Mouse (Mus musculus) liver, adult 2 months (tissue): Measurements from ENCODE around the gene Aldh6a1. TPM values are rescaled to one million over a fixed set of nuclear protein-coding genes. Genes with fewer than 3 reads are reported as not detected.
A peak's percentile ranks its signal among the peaks of the same experiment; 100 is the strongest.

Source experiments
- DNase-seq: peaks from one replicate; pipeline ENCODE4 v3.0.0-alpha.2; 2011; ENCODE audit warnings: low read depth, low spot score; ENCODE audit errors: extremely low read depth
- H3K27ac ChIP-seq: fragments of 200-500 bp; replicated peaks from 2 replicates; pipeline ENCODE4 v1.5.1; 2012; ENCODE audit warnings: low read depth, mild to moderate bottlenecking, control low read depth, inconsistent platforms, low read length; ENCODE audit not compliant: insufficient read depth
- H3K27me3 ChIP-seq: fragments of 200-500 bp; 2 replicates; pipeline ENCODE4 v1.6.1; 2012; ENCODE audit warnings: mild to moderate bottlenecking, moderate library complexity, low read length, inconsistent platforms; ENCODE audit not compliant: control insufficient read depth, insufficient read depth
- H3K36me3 ChIP-seq: fragments of 200-500 bp; 2 replicates; pipeline ENCODE4 v1.6.1; 2012; ENCODE audit warnings: low read length, inconsistent platforms; ENCODE audit not compliant: control insufficient read depth, insufficient read depth
- H3K4me1 ChIP-seq: fragments of 200-500 bp; 2 replicates; pipeline ENCODE4 v1.6.1; 2011; ENCODE audit warnings: low read length; ENCODE audit not compliant: control insufficient read depth, insufficient read depth
- H3K4me3 ChIP-seq: fragments of 200-500 bp; 2 replicates; pipeline ENCODE4 v1.5.1; 2011; ENCODE audit warnings: low read depth, mild to moderate bottlenecking, control low read depth, low read length, moderate library complexity; ENCODE audit not compliant: insufficient read depth
- H3K79me2 ChIP-seq: fragments of 200-500 bp; 2 replicates; pipeline ENCODE4 v1.6.1; 2012; ENCODE audit warnings: inconsistent platforms, mild to moderate bottlenecking, low read length, moderate library complexity; ENCODE audit not compliant: control insufficient read depth, insufficient read depth
- H3K9ac ChIP-seq: fragments of 200-500 bp; 2 replicates; pipeline ENCODE4 v1.6.1; 2012; ENCODE audit warnings: low read depth, mild to moderate bottlenecking, control low read depth, inconsistent platforms, low read length
- CTCF ChIP-seq: fragments of 200-500 bp; IDR thresholded peaks from 2 replicates; pipeline ENCODE4 v1.5.1; 2011; ENCODE audit warnings: low read depth, low read length, control low read depth
- POLR2A ChIP-seq: fragments of 200-500 bp; IDR thresholded peaks from 2 replicates; pipeline ENCODE4 v1.6.1; 2011; ENCODE audit warnings: low read length, control low read depth; ENCODE audit not compliant: insufficient read depth; ENCODE audit errors: extremely low read depth
- WGBS: fragments of 180-500 bp; shearing (Covaris S2); methylation state at CpG from one replicate; pipeline ENCODE4 v1.1.7; 2018; 5-methylcytosine and 5-hydroxymethylcytosine counted together
- polyA plus RNA-seq: library from polyadenylated mRNA; depleted of rRNA; stranded (reverse); fragments of >200 nt; gene quantifications from 2 replicates; pipeline ENCODE4 v1.2.3, GENCODE M21; 2012; rRNA removed
- total RNA-seq: library from RNA; depleted of rRNA; stranded (reverse); fragments of >200 nt; gene quantifications from 2 replicates; pipeline ENCODE4 v1.2.3, GENCODE M21; 2014; rRNA removed

Gene Aldh6a1
- total and polyA plus RNA-seq, 2 experiments: 104 to 370 TPM

DNA sequence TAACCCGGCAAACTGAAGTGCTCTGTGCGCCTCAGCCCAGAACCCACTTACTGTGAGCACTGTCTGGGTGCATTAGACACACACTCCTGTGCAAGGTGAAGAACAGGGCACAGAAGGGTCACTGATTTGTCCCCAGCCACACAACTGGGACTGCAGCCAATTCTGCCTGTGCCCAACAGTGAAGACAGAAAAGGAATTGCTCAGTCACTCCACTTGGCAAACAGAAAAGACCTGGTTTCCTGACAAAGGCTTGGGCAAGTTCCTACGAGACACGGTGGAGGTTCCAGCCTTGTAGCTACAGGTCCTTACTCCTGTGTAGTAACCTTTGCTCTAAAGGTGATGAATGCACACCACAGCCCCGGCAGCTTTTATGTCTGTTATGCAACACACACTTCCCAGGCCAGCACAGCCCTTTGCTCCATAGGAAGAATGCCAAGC, 66.1 kb downstream of the Aldh6a1 start:
- Histone ChIP-seq H3K27ac (peak overlapping the region; percentile 69), H3K36me3 (peaks cover 55% of the 10 kb centered on the region), H3K79me2 (no peaks in the 10 kb centered on the region), H3K4me1 (peaks cover 11% of the 10 kb centered on the region), H3K4me3 (no peak overlapping the region), H3K27me3 (no peaks in the 10 kb centered on the region), H3K9ac (no peak overlapping the region)
- WGBS: 18% methylated on average over 5 of the region's 5 CpGs
- DNase-seq: peak; percentile 99
- TF ChIP-seq POLR2A (no peak), CTCF (no peak)

DNA sequence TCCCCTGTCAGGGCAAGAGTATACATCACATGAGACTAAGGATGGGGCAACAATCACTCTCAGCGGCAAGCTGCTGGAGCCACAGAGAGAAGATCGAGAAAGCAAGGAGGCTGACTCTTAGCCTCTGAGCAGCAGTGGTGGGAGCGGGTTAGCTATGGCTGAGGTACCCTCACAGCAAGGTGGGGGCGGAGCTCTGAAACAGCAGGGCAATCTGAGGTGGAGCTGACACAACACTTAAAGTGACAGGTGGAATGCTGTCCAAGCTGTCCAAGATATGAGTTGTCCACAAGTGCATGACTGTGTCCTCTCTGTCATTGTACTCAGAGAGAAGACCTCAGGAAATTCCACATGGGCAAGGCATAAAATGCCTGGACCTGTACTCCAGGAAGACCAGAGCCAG, 68.4 kb downstream of the Aldh6a1 start:
- 94% methylated on average over 4 of the region's 4 CpGs for WGBS

More for the DNA sequence above, 68.4 kb downstream of the Aldh6a1 start:
- Histone ChIP-seq H3K79me2 (no peaks in the 10 kb centered on the region), H3K27ac (no peak overlapping the region), H3K36me3 (peaks cover 69% of the 10 kb centered on the region), H3K27me3 (no peaks in the 10 kb centered on the region), H3K4me1 (peaks cover 11% of the 10 kb centered on the region), H3K9ac (no peak overlapping the region), H3K4me3 (no peak overlapping the region)
- DNase-seq: no peak
- TF ChIP-seq CTCF (no peak), POLR2A (no peak)

Other genes starting within 250 kb of the Aldh6a1 start
- 2.3 and 3.2 TPM in 2 replicates for gene Elmsan1, start 232.1 kb downstream of the Aldh6a1 start, total RNA-seq
- gene Elmsan1, start 232.1 kb downstream of the Aldh6a1 start, polyA plus RNA-seq: 3.4 and 3.8 TPM in 2 replicates
- 61.9 and 75.3 TPM in 2 replicates for gene Ptgr2, start 165.8 kb downstream of the Aldh6a1 start, total RNA-seq
- 16.3 and 18.5 TPM in 2 replicates for gene Ptgr2, start 165.8 kb downstream of the Aldh6a1 start, polyA plus RNA-seq
- gene Zfp410, start 134.2 kb downstream of the Aldh6a1 start, total RNA-seq: 20.4 and 23.2 TPM in 2 replicates
- 11.8 and 12.5 TPM in 2 replicates for gene Zfp410, start 134.2 kb downstream of the Aldh6a1 start, polyA plus RNA-seq
- gene Coq6, start 89.3 kb downstream of the Aldh6a1 start, total RNA-seq: 21.2 and 23.0 TPM in 2 replicates
- 25.1 and 27.8 TPM in 2 replicates for gene Coq6, start 89.3 kb downstream of the Aldh6a1 start, polyA plus RNA-seq
- gene Fam161b, start 89.2 kb downstream of the Aldh6a1 start, total RNA-seq: 0.09 and 0.13 TPM in 2 replicates
- gene Fam161b, start 89.2 kb downstream of the Aldh6a1 start, polyA plus RNA-seq: 0.15 and 0.16 TPM in 2 replicates
- gene Entpd5, start 42.0 kb downstream of the Aldh6a1 start, total RNA-seq: 157 and 161 TPM in 2 replicates
- gene Entpd5, start 42.0 kb downstream of the Aldh6a1 start, polyA plus RNA-seq: 52.6 and 62.7 TPM in 2 replicates
- gene Bbof1, start 41.9 kb downstream of the Aldh6a1 start, total RNA-seq: 0.18 and 0.27 TPM in 2 replicates
- gene Bbof1, start 41.9 kb downstream of the Aldh6a1 start, polyA plus RNA-seq: not detected in 2 replicates
- gene Rnf113a2, start 33.8 kb downstream of the Aldh6a1 start, total RNA-seq: 5.0 and 5.9 TPM in 2 replicates
- 2.8 TPM in 2 replicates for gene Rnf113a2, start 33.8 kb downstream of the Aldh6a1 start, polyA plus RNA-seq
- gene Lin52, start 418 bp upstream of the Aldh6a1 start, total RNA-seq: 6.7 and 8.7 TPM in 2 replicates
- 5.9 and 6.2 TPM in 2 replicates for gene Lin52, start 418 bp upstream of the Aldh6a1 start, polyA plus RNA-seq
- gene Vsx2, start 118.8 kb upstream of the Aldh6a1 start, total RNA-seq: not detected in 2 replicates
- gene Vsx2, start 118.8 kb upstream of the Aldh6a1 start, polyA plus RNA-seq: not detected in 2 replicates
- 5.8 and 6.5 TPM in 2 replicates for gene Abcd4, start 166.4 kb upstream of the Aldh6a1 start, total RNA-seq
- gene Abcd4, start 166.4 kb upstream of the Aldh6a1 start, polyA plus RNA-seq: 12.5 and 14.2 TPM in 2 replicates
- gene Vrtn, start 190.0 kb upstream of the Aldh6a1 start, total RNA-seq: not detected in 2 replicates
- gene Vrtn, start 190.0 kb upstream of the Aldh6a1 start, polyA plus RNA-seq: not detected in 2 replicates
- not detected in 2 replicates for gene Syndig1l, start 247.8 kb upstream of the Aldh6a1 start, total RNA-seq
- gene Syndig1l, start 247.8 kb upstream of the Aldh6a1 start, polyA plus RNA-seq: not detected in 2 replicates